Mouse (Mus musculus): ENCODE data around the gene Ogfod3. TPM values are rescaled to one million over a fixed set of nuclear protein-coding genes. Genes with fewer than 3 reads are reported as not detected.

The Ogfod3 gene
- polyA plus RNA-seq, 1 experiment from 2014 or later = 18.6 TPM

- no peaks in the 10 kb centered on the region for H3K36me3 ChIP-seq (ENCODE audit: control insufficient read depth, insufficient read depth, low read length)
- 61% methylated on average over 12 of the region's 12 CpGs for WGBS
- no peak overlapping the region for H3K4me3 ChIP-seq (ENCODE audit: low read depth, low read length)
- H3K4me2 ChIP-seq (ENCODE audit: low read length) = no peak overlapping the region
- DNase-seq (ENCODE audit: low spot score) (peak; percentile 65), ATAC-seq (0 out of 2 replicates have a peak, but pooled peaks have one; percentile 46)
- H3K9me3 ChIP-seq (replicated peaks; ENCODE audit: control insufficient read depth, low read length) = no peaks in the 10 kb centered on the region
- no peak overlapping the region for H3K27ac ChIP-seq (ENCODE audit: low read depth, low read length)
- no peaks in the 10 kb centered on the region for H3K27me3 ChIP-seq (replicated peaks; ENCODE audit: control insufficient read depth, insufficient read depth, low read length)
- H3K9ac ChIP-seq (ENCODE audit: low read length) = no peak overlapping the region
- H3K4me1 ChIP-seq (ENCODE audit: control insufficient read depth, insufficient read depth, low read length) = peaks cover 5% of the 10 kb centered on the region
Measured at GRCm38 (mm10) chr11:121176285-121177270, 27.9 kb downstream of the Ogfod3 start.

- no peak overlapping the region for H3K4me2 ChIP-seq (ENCODE audit: low read length)
- H3K27me3 ChIP-seq (replicated peaks; ENCODE audit: control insufficient read depth, insufficient read depth, low read length) = no peaks in the 10 kb centered on the region
- ATAC-seq = no peak
- WGBS = 36% methylated on average over 3 of the region's 3 CpGs
- peaks cover 5% of the 10 kb centered on the region for H3K4me1 ChIP-seq (ENCODE audit: control insufficient read depth, insufficient read depth, low read length)
- H3K27ac ChIP-seq (ENCODE audit: low read depth, low read length) = no peak overlapping the region
- H3K9ac ChIP-seq (ENCODE audit: low read length) = no peak overlapping the region
- DNase-seq (ENCODE audit: low spot score) = peak; percentile 28
- H3K9me3 ChIP-seq (replicated peaks; ENCODE audit: control insufficient read depth, low read length) = no peaks in the 10 kb centered on the region
- no peak overlapping the region for H3K4me3 ChIP-seq (ENCODE audit: low read depth, low read length)
- H3K36me3 ChIP-seq (ENCODE audit: control insufficient read depth, insufficient read depth, low read length) = no peaks in the 10 kb centered on the region
Measured at GRCm38 (mm10) chr11:121174234-121174633, 30.3 kb downstream of the Ogfod3 start.

GRCm38 (mm10) chr11:121173203-121173602, 31.3 kb downstream of the Ogfod3 start:
- H3K36me3 ChIP-seq (ENCODE audit: control insufficient read depth, insufficient read depth, low read length) = no peaks in the 10 kb centered on the region
- H3K9me3 ChIP-seq (replicated peaks; ENCODE audit: control insufficient read depth, low read length) = no peaks in the 10 kb centered on the region
- ATAC-seq = no peak
- no peaks in the 10 kb centered on the region for H3K27me3 ChIP-seq (replicated peaks; ENCODE audit: control insufficient read depth, insufficient read depth, low read length)
- H3K4me3 ChIP-seq (ENCODE audit: low read depth, low read length) = no peak overlapping the region
- no peak overlapping the region for H3K4me2 ChIP-seq (ENCODE audit: low read length)
- no peak overlapping the region for H3K27ac ChIP-seq (ENCODE audit: low read depth, low read length)
- WGBS = 79% methylated on average over 5 of the region's 5 CpGs
- H3K4me1 ChIP-seq (ENCODE audit: control insufficient read depth, insufficient read depth, low read length) = peaks cover 5% of the 10 kb centered on the region
- DNase-seq (ENCODE audit: low spot score) = no peak
- H3K9ac ChIP-seq (ENCODE audit: low read length) = no peak overlapping the region

GRCm38 (mm10) chr11:121163751-121164150, 40.8 kb downstream of the Ogfod3 start:
- Histone ChIP-seq H3K27me3 (replicated peaks; ENCODE audit: control insufficient read depth, insufficient read depth, low read length) (no peaks in the 10 kb centered on the region), H3K4me1 (ENCODE audit: control insufficient read depth, insufficient read depth, low read length) (no peaks in the 10 kb centered on the region), H3K4me3 (ENCODE audit: low read depth, low read length) (no peak overlapping the region), H3K27ac (ENCODE audit: low read depth, low read length) (no peak overlapping the region), H3K9ac (ENCODE audit: low read length) (no peak overlapping the region), H3K9me3 (replicated peaks; ENCODE audit: control insufficient read depth, low read length) (no peaks in the 10 kb centered on the region), H3K4me2 (ENCODE audit: low read length) (no peak overlapping the region), H3K36me3 (ENCODE audit: control insufficient read depth, insufficient read depth, low read length) (no peaks in the 10 kb centered on the region)
- no peak for ATAC-seq
- DNase-seq (ENCODE audit: low spot score) = no peak
- WGBS = 86% methylated on average over 4 of the region's 4 CpGs

GRCm38 (mm10) chr11:121160636-121161346, 43.7 kb downstream of the Ogfod3 start:
- Histone ChIP-seq H3K4me1 (ENCODE audit: control insufficient read depth, insufficient read depth, low read length) (no peaks in the 10 kb centered on the region), H3K4me2 (ENCODE audit: low read length) (no peak overlapping the region), H3K9me3 (replicated peaks; ENCODE audit: control insufficient read depth, low read length) (no peaks in the 10 kb centered on the region), H3K36me3 (ENCODE audit: control insufficient read depth, insufficient read depth, low read length) (no peaks in the 10 kb centered on the region), H3K9ac (ENCODE audit: low read length) (no peak overlapping the region), H3K27me3 (replicated peaks; ENCODE audit: control insufficient read depth, insufficient read depth, low read length) (peaks cover 20% of the 10 kb centered on the region), H3K4me3 (ENCODE audit: low read depth, low read length) (no peak overlapping the region), H3K27ac (ENCODE audit: low read depth, low read length) (no peak overlapping the region)
- no peak for ATAC-seq
- no peak for DNase-seq (ENCODE audit: low spot score)
- WGBS = 94% methylated on average over 26 of the region's 26 CpGs

- peaks cover 26% of the 10 kb centered on the region for H3K27me3 ChIP-seq (replicated peaks; ENCODE audit: control insufficient read depth, insufficient read depth, low read length)
Measured at GRCm38 (mm10) chr11:121159971-121160370, 44.5 kb downstream of the Ogfod3 start, which contains the start of gene Uts2r. Gene Uts2r, plus strand, starts transcription at chr11:121160271.

GRCm38 (mm10) chr11:121156411-121156891, 48.1 kb downstream of the Ogfod3 start:
- H3K27ac ChIP-seq (ENCODE audit: low read depth, low read length) = no peak overlapping the region
- ATAC-seq (no peak), DNase-seq (ENCODE audit: low spot score) (peak; percentile 48)
- H3K4me1 ChIP-seq (ENCODE audit: control insufficient read depth, insufficient read depth, low read length) = no peaks in the 10 kb centered on the region
- peak overlapping the region; percentile 58 for H3K4me2 ChIP-seq (ENCODE audit: low read length)
- no peak overlapping the region for H3K9ac ChIP-seq (ENCODE audit: low read length)
- H3K9me3 ChIP-seq (replicated peaks; ENCODE audit: control insufficient read depth, low read length) = no peaks in the 10 kb centered on the region
- no peaks in the 10 kb centered on the region for H3K36me3 ChIP-seq (ENCODE audit: control insufficient read depth, insufficient read depth, low read length)
- H3K27me3 ChIP-seq (replicated peaks; ENCODE audit: control insufficient read depth, insufficient read depth, low read length) = peaks cover 26% of the 10 kb centered on the region
- WGBS = 2% methylated on average over 45 of the region's 45 CpGs
- peak overlapping the region; percentile 31 for H3K4me3 ChIP-seq (ENCODE audit: low read depth, low read length)

More at GRCm38 (mm10) chr11:121159971-121160370, 44.5 kb downstream of the Ogfod3 start, which contains the start of gene Uts2r:
- no peak within 1 kb of the TSS for H3K9ac ChIP-seq (ENCODE audit: low read length)
- no peaks in the 10 kb centered on the region for H3K36me3 ChIP-seq (ENCODE audit: control insufficient read depth, insufficient read depth, low read length)
- 85% methylated on average over 5 of the region's 5 CpGs for WGBS
- no peak for ATAC-seq
- H3K4me3 ChIP-seq (ENCODE audit: low read depth, low read length) = no peak within 1 kb of the TSS
- H3K4me1 ChIP-seq (ENCODE audit: control insufficient read depth, insufficient read depth, low read length) = no peaks in the 10 kb centered on the region
- no peaks in the 10 kb centered on the region for H3K9me3 ChIP-seq (replicated peaks; ENCODE audit: control insufficient read depth, low read length)
- no peak for DNase-seq (ENCODE audit: low spot score)
- H3K4me2 ChIP-seq (ENCODE audit: low read length) = no peak within 1 kb of the TSS
- no peak within 1 kb of the TSS for H3K27ac ChIP-seq (ENCODE audit: low read depth, low read length)

GRCm38 (mm10) chr11:121154203-121154602, 50.3 kb downstream of the Ogfod3 start:
- H3K36me3 ChIP-seq (ENCODE audit: control insufficient read depth, insufficient read depth, low read length) = no peaks in the 10 kb centered on the region
- 14% methylated on average over 4 of the region's 4 CpGs for WGBS
- H3K4me3 ChIP-seq (ENCODE audit: low read depth, low read length) = no peak overlapping the region
- no peak overlapping the region for H3K4me2 ChIP-seq (ENCODE audit: low read length)
- peaks cover 26% of the 10 kb centered on the region for H3K27me3 ChIP-seq (replicated peaks; ENCODE audit: control insufficient read depth, insufficient read depth, low read length)
- no peak overlapping the region for H3K9ac ChIP-seq (ENCODE audit: low read length)
- no peaks in the 10 kb centered on the region for H3K9me3 ChIP-seq (replicated peaks; ENCODE audit: control insufficient read depth, low read length)
- no peak for DNase-seq (ENCODE audit: low spot score)
- ATAC-seq = no peak
- H3K4me1 ChIP-seq (ENCODE audit: control insufficient read depth, insufficient read depth, low read length) = no peaks in the 10 kb centered on the region
- no peak overlapping the region for H3K27ac ChIP-seq (ENCODE audit: low read depth, low read length)
